Mouse (Mus musculus) stomach, postnatal 0 days (tissue): ENCODE data around the gene Ppp1r14b.

ENCODE experiments used
- CTCF ChIP-seq: IDR thresholded peaks from 2 replicates; pipeline ENCODE4 v1.5.1; 2016; ENCODE audit warnings: antibody characterized with exemption, low read depth, mild to moderate bottlenecking, moderate library complexity
- EP300 ChIP-seq: optimal IDR thresholded peaks from 2 replicates; pipeline ENCODE3; 2016; ENCODE audit warnings: antibody characterized with exemption

- TF ChIP-seq CTCF (peak; percentile 22), EP300 (no peak)
Observed at GRCm38 (mm10) chr19:6995255-6995991, 20.7 kb downstream of the Ppp1r14b start.
